In genomic region chr5:110107581-110108304, GRCm38 (mm10) we compare ENCODE assay signal across 8 mouse cellular contexts. TPM values are rescaled to one million over a fixed set of nuclear protein-coding genes. Genes with fewer than 3 reads are reported as not detected.
A peak's percentile ranks its signal among the peaks of the same experiment; 100 is the strongest.
DNase-seq lines count a peak whose midpoint lies in the region; ATAC-seq lines count a peak whose summit lies in the region.

TSS of gene Gtpbp6 (minus strand) at chr5:110108197.

- peak; percentile 66 for ATAC-seq in megakaryocyte progenitor cell, adult 5-6 weeks (replicated peaks; ENCODE audit: poor library complexity)

- peak; percentile 99 for DNase-seq in adipocyte (ENCODE audit: low spot score)
- peak; percentile 96 for DNase-seq in embryo, embryonic 10 days (ENCODE audit: low spot score)
- DNase-seq in gastrocnemius, postnatal 10 days = peak; percentile 94
- peak; percentile 97 for DNase-seq in induced T-regulatory cell, adult 2 months (ENCODE audit: low read depth)
- peak; percentile 93 to 95 for DNase-seq in left cerebral cortex, adult 9 months (ENCODE audit: low spot score in 2 of 2)
- peak; percentile 95 for DNase-seq in right cerebral cortex, postnatal 14 days
- peak; percentile 92 to 96 for DNase-seq in urinary bladder, postnatal 36 days (ENCODE audit: low spot score in 2 of 2)

RNA-seq across cellular contexts. Expression of gene Gtpbp6, which starts in this region (rescaled TPM):
- 10 to 100 TPM; 19.6 to 22.5 TPM for total RNA-seq in gastrocnemius, postnatal 10 days (2021)
- total RNA-seq in megakaryocyte progenitor cell, adult 5-6 weeks (2015) = 12.0 and 12.7 TPM in 2 replicates
- total RNA-seq in megakaryocyte progenitor cell, adult 5-6 weeks (2017) = 17.3 and 19.8 TPM in 2 replicates

Comparison
In these comparisons a context has a peak if more than half of its experiments do, and no peak if none do; other contexts are left out.
1. Peak in every context shown above with its lines: DNase-seq and ATAC-seq.